Mouse (Mus musculus) T-helper 2 cell (primary cell): Measurements from ENCODE around the gene Iqgap2.

Source experiments
- in situ Hi-C: fragments of 300-600 bp; cut with MboI, MseI; formaldehyde crosslinking; loops from one replicate; pipeline ENCODE4 v1.15.1; 2025; ENCODE audit warnings: high pct_unique_total_duplicates

The Iqgap2 gene

GRCm38 (mm10) chr13:95715356-95715755 lies 176.4 kb downstream of the Iqgap2 start:
- in situ Hi-C loops, result no loop called here

GRCm38 (mm10) chr13:95714271-95714975 lies 177.3 kb downstream of the Iqgap2 start:
- in situ Hi-C loops, result no loop called here

GRCm38 (mm10) chr13:95712570-95713268 lies 179.0 kb downstream of the Iqgap2 start:
- in situ Hi-C loops, result no loop called here

- in situ Hi-C loops, result no loop called here
Measured at GRCm38 (mm10) chr13:95712054-95712453, 179.7 kb downstream of the Iqgap2 start.

- in situ Hi-C loops, result no loop called here
Measured at GRCm38 (mm10) chr13:95705589-95705988, 186.1 kb downstream of the Iqgap2 start.

- in situ Hi-C loops, result no loop called here
Measured at GRCm38 (mm10) chr13:95703376-95703775, 188.3 kb downstream of the Iqgap2 start.

GRCm38 (mm10) chr13:95697874-95698273 lies 193.8 kb downstream of the Iqgap2 start:
- in situ Hi-C loops, result no loop called here

- in situ Hi-C loops, result no loop called here
Measured at GRCm38 (mm10) chr13:95696654-95697163, 195.0 kb downstream of the Iqgap2 start, which contains the start of gene F2rl2. TSS of gene F2rl2 (plus strand) at chr13:95696853.

GRCm38 (mm10) chr13:95696120-95696653 lies 195.5 kb downstream of the Iqgap2 start:
- in situ Hi-C loops, result no loop called here

GRCm38 (mm10) chr13:95692201-95692600 lies 199.5 kb downstream of the Iqgap2 start:
- in situ Hi-C loops, result no loop called here

- in situ Hi-C loops, result no loop called here
Measured at GRCm38 (mm10) chr13:95688576-95688975, 203.1 kb downstream of the Iqgap2 start.

- in situ Hi-C loops, result no loop called here
Measured at GRCm38 (mm10) chr13:95685736-95686135, 206.0 kb downstream of the Iqgap2 start.

- in situ Hi-C loops, result no loop called here
Measured at GRCm38 (mm10) chr13:95684656-95685244, 207.0 kb downstream of the Iqgap2 start.

- in situ Hi-C loops, result no loop called here
Measured at GRCm38 (mm10) chr13:95679491-95679941, 212.2 kb downstream of the Iqgap2 start.

- in situ Hi-C loops, result no loop called here
Measured at GRCm38 (mm10) chr13:95679078-95679477, 212.6 kb downstream of the Iqgap2 start.

- in situ Hi-C loops, result loop anchor here (5.0 kb wide), 1 partner anchor 105 kb away; no protein-coding TSS in a partner anchor
Measured at GRCm38 (mm10) chr13:95672372-95672771, 219.3 kb downstream of the Iqgap2 start.

- in situ Hi-C loops, result loop anchor here (5.0 kb wide), 1 partner anchor 104 kb away; no protein-coding TSS in a partner anchor
Measured at GRCm38 (mm10) chr13:95671108-95671897, 220.4 kb downstream of the Iqgap2 start.

GRCm38 (mm10) chr13:95670534-95670933 lies 221.2 kb downstream of the Iqgap2 start:
- in situ Hi-C loops, result loop anchor here (5.0 kb wide), 1 partner anchor 103 kb away; no protein-coding TSS in a partner anchor

- in situ Hi-C loops, result no loop called here
Measured at GRCm38 (mm10) chr13:95667260-95667659, 224.5 kb downstream of the Iqgap2 start.

- in situ Hi-C loops, result no loop called here
Measured at GRCm38 (mm10) chr13:95665644-95666356, 225.9 kb downstream of the Iqgap2 start.
